Mouse (Mus musculus) urinary bladder, adult 18-20 months (tissue): ENCODE data around the gene Pla2g2e.
"Not testable (repeated sequence)": the region's sequence is repeated elsewhere in the genome, so short reads cannot be mapped to it uniquely, and the experiment has no call there.

ENCODE experiments used
- DNase-seq, 2 experiments: peaks; one replicate each; pipeline ENCODE4 v3.0.0; 2022; ENCODE audit warnings: low spot score in 2 of 2, mixed read lengths in 2 of 2

The Pla2g2e gene

DNA sequence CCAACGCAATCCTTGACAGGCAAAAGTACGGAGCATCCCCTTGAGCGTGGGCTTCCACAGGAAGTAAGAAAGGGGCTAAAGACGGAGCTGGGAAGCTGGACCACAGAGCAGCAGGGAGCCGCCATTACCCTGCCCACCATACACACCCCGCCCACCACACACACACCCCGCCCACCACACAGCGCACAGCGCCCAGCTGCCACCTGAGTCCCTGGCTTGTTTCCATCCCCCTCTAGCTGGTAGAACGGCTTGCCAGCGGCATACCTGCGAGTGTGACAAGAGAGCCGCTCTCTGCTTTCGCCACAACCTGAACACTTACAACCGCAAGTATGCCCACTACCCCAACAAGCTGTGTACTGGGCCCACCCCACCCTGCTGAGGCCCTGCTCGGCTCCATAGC lies 4.4 kb downstream of the Pla2g2e start:
- DNase-seq = no peak

DNA sequence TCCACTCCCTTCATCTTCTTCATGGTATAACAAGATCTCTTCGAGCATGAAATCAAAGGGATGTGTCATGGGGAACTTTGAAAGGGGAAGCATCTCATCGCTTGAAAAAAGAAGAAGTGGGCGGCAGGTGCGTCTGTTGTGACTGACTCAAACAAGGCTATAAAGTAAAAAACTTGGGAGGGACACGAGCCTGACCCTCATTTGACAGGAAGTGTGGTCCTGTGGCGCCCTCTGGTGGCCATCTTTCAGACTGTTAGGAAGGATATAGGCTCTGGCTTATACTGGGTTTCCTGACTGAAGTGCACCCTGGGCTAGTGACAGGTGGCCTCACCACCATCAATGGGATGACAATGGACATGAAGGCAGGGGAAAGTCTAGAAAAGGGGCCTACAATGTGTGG lies 6.5 kb downstream of the Pla2g2e start:
- peak; percentile 72 for DNase-seq

DNA sequence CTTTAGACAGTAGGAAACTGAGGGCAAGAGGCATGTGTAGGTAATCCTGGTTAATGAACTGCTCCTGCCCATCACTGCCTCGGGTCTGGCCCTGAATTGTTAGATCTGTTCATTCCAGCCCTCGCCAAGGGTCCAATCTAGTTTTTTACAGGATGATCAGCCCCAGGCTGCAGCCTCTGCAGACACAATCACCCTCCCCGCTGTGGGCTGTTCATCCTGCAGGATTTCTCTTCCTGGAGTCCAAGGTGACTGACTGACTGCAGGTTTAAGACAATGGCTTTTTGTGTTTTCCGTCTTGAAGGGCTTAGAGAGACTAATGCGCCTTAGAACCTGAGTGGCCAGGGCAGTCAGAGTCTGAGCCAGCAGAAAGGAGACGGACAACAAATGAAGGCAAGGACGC lies 11.4 kb downstream of the Pla2g2e start:
- DNase-seq = no peak

DNA sequence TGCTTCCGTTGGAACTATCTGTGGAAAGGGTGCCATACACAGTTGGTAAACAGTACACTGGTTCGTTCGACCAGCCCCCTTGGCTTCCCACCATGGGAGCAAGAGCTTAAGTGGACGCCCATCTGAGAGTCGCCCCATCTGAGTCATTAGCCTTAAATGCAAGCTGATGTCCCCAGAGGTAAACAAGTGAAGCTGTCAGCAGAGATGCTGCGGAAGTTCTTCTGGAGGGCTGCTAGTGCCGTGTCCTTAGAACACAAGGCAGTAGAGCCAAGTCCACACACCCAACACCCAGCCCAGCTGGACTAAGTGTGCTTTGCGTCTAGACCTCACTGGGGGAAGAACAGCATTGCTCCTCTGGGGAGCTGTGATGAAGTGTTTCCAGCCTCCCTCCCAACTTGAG lies 11.9 kb downstream of the Pla2g2e start:
- no peak for DNase-seq

DNA sequence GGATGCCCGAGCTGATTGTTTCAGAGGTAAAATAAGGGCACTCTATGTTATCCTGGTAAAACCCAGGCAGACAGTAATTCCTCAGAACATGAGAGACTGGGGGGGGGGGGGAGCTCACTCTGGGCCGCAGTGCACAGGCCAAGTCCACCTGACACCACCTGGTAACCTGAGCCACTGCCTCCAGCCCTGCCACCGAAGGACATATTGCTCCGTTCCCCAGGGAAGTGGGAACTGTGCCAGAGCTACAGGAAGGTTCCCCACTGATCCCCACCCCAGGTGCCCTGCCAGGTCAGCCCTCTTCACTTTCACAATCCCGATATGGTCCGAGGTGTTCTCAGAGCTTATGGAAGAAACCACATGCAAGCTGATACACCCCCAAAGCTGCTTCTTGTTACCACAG lies 14.9 kb downstream of the Pla2g2e start:
- no peak for DNase-seq

DNA sequence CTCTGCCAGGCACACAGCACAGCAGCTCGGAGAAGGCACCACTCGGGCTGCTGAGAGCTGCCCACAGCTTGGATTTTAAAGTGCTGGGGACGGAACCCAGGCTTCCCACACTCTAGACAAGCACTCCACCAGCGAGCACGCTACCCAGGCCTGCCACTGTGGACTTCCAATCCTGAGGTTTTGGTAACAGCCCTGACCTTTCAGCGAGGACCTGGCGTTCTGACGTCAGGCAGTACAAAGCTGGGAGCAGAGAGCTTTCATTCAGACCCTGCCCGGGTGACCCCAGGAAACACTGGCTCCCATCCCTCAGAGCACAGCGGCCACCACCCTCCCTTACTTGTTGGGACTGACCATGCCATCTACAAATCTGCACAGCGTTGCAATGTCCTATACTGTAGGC lies 16.0 kb downstream of the Pla2g2e start:
- not testable (repeated sequence) for DNase-seq

DNA sequence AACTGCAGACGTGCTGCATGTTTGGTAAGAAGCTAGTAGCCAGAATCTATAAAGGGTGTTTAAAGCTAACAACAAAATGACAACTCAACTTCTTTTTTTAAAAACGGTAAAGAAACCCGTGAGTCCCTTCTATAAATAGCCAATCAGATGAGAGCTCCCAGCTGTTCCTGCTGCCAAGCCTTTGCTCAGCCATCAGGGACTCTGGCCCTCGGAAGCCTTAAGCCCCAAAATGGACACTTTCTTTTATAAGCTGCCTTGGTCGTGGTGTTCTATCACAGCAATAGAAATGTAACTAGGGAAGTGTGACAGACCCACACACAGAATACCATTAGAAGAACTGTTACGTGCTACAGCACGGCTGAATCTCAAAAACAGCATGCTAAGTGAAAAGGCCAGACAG lies 21.6 kb downstream of the Pla2g2e start:
- DNase-seq = no peak

DNA sequence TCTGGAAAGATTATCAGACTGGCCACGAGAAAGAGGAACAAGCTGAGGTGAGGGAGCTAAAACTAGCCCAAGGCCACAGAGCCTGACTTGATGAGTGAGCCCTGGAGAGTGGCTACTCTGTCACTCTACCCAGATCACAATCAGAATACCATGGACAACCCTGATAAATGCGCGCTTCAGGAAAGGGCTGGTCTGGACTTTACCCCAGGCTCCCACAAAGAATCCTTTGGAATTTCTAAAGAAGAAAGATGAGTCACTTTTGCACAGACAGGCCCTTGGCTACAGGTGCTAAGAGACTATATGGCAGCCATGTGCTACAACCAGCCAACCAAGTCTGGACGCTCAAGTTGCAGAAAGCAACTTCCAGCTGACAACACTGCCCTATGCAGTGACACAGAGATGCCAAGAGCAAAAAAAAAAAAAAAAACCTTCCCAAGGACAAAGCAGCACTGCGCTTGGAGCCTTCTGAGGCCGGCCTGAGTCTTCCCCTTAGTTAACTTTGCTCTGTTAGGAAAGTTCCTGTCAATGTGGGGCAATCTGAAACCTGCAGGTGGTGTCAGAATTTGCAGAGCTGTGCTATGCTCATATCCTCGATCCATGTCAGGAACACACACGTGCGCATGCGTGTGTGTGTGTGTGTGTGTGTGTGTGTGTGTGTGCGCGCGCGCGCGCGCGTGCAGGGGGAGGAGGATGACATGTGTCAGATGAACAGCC lies 28.0 kb downstream of the Pla2g2e start:
- DNase-seq = no peak

DNA sequence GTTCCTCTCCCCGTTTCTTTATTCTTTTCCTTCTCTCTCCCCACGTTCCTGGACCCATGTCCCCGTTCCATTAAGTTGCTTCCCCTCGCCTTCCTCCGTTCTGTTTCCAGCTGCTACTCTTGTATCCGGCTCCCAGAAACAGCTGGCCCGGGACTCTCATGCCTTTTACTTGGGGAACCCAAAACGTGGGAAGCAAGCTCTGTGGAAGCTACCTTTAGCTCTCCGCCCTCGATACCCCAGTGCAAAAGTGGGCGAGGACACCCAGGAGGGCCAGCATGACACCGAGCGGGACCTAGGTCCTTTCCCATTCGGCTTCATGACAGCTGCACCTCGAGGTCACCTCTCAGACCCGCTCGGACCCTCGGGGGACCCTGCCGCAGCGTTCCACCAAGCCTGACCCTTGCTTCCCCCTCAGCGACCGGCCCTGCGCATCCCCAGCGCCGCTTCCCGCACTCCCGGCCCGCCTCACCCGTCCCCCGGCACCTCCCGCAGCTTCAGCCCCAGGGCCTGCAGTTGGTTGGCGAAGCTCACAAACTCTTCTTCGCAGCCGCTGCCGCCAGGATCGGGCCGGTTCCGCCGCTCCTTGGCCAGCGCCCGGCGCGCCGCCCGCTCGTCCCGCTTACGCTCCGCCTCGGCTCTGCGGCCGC lies 35.5 kb downstream of the Pla2g2e start:
- DNase-seq = no peak

DNA sequence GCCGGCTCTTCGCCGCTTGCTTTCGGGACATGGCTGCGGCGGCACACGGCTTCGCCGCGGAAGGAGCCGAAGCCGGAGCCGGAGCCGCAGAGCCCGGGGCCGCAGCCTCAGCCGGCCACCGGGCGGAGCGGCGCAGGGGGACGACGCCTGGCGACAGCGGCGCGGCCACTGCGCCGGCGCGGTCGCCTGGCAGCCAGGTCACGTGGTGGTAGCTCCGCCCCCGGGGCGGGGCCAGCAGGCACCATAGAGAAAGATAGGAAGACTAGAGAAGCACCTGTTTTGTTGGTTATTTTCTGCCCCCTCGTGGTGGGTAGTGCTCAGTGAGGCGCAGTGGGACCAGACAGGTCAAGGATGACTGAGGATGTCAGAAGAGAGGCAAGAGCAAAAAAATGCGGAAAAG lies 36.1 kb downstream of the Pla2g2e start, which contains the start of gene Otud3:
Gene Otud3, minus strand, starts transcription at position 149 of the 400 bp plus-strand sequence.
- DNase-seq = peak; percentile 92 to 96

DNA sequence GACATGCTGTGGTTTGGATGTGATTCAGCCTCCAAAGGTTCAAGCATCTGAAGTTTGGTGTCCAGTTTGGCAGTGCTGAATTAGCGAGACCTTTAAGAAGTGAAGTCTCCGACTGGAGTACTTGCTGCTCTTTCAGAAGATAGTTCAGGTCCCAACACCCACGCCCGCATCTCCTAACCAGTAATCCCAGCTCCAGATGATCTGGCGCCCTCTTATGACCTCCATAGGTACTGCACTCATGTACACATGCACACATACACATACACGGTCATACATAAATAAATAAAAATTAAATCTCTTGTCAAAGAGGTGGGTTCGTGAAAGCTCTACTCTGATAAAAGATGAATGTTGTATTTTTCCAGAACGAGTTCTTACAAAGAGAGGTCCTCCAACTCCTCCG lies 39.5 kb downstream of the Pla2g2e start:
- no peak for DNase-seq

DNA sequence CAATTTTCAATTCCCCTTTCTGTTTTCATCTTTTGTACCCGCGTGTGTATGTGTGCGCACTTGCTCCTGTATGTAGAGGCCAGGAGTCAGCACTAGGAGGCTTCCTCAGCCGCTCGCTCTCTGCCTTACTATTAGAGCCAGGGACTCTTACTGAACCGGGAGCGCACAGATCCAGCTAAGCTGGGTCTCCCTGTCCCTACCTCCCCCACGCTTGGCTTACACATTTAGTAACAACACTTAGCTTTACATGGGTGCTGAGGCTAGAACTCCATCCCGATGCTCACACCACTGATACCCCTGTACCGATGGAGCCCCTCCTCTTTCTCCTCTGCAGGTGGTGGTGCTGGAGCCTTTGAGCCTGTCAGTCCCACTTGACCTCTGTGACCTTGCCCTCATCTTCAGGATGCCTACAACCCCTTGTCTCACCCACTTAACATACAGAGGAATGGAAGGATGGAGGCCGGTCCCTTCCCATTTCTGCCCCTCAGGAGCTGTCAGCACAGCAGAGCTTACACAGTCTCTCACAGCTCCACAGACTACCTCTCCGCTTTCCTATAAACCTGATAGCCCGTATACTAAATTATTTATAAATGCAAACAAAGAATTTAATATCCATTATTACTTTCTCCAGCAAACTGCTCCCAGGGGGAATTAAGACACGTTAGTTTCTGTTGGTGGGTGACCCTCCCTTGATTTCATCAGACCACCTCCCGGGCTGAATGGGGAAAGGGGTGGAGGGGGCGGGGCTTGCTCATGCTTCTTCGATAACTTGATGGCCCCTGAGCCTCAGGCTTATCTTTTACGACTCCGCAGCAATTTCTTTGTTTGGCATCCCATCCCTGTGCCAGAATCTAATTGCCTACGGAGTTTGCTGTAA lies 43.8 kb downstream of the Pla2g2e start:
- DNase-seq = no peak

DNA sequence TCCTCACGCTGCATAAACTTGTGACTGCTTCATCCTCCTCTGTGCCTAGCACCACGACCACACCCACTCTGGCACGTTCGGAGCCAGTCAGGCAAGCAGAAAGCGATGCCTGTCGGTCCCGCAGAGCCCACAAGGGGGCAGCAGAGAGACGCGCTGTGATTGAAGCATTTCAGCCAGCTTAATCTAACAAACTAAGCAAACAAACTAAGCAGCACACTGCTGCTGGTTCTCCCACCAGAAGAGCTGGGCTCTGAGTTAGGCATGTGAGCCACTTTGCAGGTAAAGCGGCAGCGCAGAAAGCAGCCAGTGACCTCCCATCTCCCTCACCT lies 44.4 kb downstream of the Pla2g2e start:
- peak; percentile 93 to 97 for DNase-seq

DNA sequence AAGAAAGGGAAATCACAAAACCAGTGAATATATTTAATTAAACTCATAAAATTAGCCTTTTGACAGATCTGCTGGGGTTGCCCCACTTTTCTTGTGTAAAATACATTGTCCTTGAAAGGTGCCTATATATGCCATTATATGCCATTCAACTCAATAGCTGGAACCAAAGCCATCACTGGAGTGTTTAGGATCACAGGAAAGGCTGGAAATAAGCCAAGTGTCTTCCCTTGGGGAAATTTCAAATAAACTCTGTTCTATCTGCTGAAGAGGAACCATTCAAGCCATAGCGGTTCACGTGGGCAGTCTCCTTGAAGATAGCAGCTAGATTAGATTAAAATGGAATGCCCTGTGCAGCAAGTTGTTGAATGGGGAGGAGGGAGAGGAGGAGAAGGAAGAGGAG lies 47.8 kb downstream of the Pla2g2e start:
- no peak for DNase-seq
